Mouse (Mus musculus): Measurements from ENCODE around the gene Aqp5.

- TF ChIP-seq POLR2A (IDR thresholded peaks at IDR 0.05; ENCODE audit: borderline replicate concordance, control insufficient read depth, low read depth, low read length), result no peak
- TF ChIP-seq CTCF (IDR thresholded peaks at IDR 0.05; ENCODE audit: control insufficient read depth, insufficient read depth, low read length), result no peak
Measured at GRCm38 (mm10) chr15:99547732-99548131, 42.9 kb upstream of the Aqp5 start.

All from bone marrow, adult 2 months (tissue).